Mouse (Mus musculus) brain, embryonic 14.5 days (tissue): ENCODE results near the gene Bcas3. TPM values are rescaled to one million over a fixed set of nuclear protein-coding genes. Genes with fewer than 3 reads are reported as not detected.

Experiments
- DNase-seq: peaks from one replicate; pipeline ENCODE4 v3.0.0-alpha.2; 2011; ENCODE audit warnings: low read depth
- CTCF ChIP-seq: fragments of 200-500 bp; IDR thresholded peaks from 2 replicates; pipeline ENCODE4 v1.5.1; 2012; ENCODE audit warnings: inconsistent platforms, mild to moderate bottlenecking, moderate library complexity, borderline replicate concordance; ENCODE audit not compliant: insufficient read depth, insufficient read length; ENCODE audit errors: extremely low read depth
- POLR2A ChIP-seq: fragments of 200-500 bp; IDR thresholded peaks from 2 replicates; pipeline ENCODE4 v1.6.1; 2012; ENCODE audit warnings: mild to moderate bottlenecking, inconsistent platforms, borderline replicate concordance; ENCODE audit not compliant: poor library complexity, insufficient read depth, insufficient read length, severe bottlenecking; ENCODE audit errors: extremely low read depth
- polyA plus RNA-seq: library from polyadenylated mRNA; depleted of rRNA; stranded (reverse); fragments of >200 nt; gene quantifications from 2 replicates; pipeline ENCODE4 v1.2.3, GENCODE M21; 2012

The Bcas3 gene
- polyA plus RNA-seq, 1 experiment: 26.2 TPM

DNA sequence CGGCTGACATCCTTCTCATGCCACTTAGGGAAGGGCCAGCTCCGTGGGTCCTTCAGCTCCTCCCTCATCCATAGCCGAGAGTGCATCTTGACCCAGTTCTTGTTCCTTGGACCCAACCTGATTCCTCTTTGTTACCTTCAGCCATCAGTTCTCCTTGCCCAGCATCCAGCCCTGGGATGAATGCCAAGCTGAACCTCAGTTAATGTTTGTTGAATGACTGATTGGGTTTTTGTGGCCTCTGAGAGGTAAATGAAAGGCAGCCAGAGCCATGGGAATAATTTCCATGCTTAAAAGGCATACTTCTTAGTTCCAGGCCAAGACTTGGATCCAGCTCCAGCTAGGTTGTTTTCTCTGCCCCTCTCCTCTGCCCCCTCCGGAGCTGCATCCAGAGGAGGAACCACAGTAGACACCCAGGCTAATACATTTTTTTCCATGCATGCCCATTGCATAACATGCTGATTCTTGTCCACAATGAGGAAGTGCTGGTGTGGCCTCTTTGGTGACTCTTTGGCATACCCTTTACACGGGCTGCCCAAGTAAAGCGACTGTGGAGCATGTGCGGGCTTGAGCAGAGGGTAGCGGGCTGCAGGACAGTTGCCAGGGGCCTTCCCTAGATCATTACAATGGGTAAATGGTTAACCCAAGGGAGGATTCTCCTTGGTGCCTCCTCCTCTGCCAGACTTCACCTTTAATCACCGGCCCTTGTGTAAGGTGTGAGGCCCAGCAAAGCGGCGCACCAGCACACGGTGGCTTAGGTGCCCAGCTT, 459.4 kb downstream of the Bcas3 start:
- no peak for TF ChIP-seq POLR2A
- no peak for TF ChIP-seq CTCF

DNA sequence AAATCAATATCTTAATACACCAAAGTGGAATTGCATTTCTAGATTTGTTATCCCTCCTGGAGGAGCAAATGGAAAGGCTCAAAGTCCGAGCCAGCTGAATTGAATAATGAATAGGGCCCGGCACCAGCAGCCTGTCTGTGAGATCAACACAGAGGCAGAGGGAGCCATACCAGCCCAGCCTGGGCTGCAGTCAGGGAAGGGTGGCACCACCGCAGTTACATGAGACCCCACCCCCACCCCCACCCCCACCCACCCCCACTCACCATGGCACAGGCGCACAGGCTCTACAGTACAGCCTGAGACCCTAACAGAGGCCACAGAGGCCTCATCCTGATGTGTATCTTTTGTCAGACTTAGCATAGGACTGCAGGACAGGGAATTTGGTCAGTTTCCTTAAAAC, 461.7 kb downstream of the Bcas3 start:
- TF ChIP-seq POLR2A (no peak), CTCF (no peak)
- DNase-seq: no peak

More for the DNA sequence above, 459.4 kb downstream of the Bcas3 start:
- no peak for DNase-seq

DNA sequence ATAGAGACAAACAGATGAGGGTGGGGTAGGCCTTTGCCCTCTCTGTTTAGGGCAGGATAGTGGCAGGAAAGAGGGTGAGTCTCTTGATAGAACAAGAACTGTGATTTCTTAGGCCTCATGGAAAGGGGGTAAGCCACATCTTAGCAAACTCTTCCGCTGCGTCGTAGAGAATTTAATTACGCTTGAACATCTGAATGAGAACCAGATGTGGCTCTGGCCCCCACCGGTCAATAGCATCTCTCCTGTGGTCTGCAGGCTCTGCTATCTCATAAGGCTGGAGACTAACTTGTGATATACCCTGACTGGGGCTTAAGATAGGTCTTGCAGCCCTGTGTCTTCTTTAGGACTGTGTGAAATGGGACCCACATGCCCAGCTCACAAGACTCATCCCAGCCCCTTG, 463.5 kb downstream of the Bcas3 start:
- TF ChIP-seq CTCF (no peak), POLR2A (no peak)
- DNase-seq: no peak

DNA sequence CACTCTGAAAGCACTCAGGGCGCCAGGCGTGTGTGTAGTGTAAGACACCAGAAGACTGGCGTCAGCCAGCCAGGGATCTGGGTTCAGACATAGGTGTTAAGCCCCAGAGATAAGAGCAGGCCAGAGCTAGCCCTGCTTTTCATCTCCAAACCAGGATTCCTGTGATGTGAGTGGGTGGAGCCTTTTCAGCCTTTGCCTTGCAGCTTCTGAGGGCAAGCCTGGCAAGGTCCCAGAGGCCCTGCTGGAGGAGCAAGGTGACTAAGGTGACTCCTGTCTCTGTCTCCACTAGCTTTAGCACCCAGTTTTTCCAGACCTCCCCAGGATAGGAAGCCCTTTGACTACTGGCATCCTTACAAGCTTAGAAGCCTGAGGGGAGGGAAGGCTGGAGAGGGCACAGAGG, 465.4 kb downstream of the Bcas3 start:
- no peak for DNase-seq
- TF ChIP-seq POLR2A (no peak), CTCF (no peak)

DNA sequence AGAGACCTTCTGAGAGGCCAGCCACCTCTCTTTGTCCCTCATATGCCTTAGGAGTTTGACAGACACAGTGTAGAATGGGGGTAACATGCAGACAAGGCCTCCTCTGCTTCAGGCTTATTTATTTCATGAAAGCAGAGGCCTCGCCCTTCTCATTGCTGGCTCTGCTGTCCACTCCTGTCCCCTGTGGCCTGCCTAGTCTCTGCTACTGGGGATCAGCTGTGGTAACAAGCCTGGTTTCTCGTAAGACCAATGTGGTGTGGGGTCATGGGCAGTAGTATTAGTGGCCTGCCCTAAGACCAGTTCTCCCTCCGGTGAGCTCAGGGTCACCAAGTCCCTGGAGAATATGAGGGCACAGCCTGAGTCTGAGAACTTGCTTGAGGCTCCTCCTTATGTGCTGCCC, 468.0 kb downstream of the Bcas3 start:
- no peak for DNase-seq
- TF ChIP-seq POLR2A: no peak
- TF ChIP-seq CTCF: no peak

DNA sequence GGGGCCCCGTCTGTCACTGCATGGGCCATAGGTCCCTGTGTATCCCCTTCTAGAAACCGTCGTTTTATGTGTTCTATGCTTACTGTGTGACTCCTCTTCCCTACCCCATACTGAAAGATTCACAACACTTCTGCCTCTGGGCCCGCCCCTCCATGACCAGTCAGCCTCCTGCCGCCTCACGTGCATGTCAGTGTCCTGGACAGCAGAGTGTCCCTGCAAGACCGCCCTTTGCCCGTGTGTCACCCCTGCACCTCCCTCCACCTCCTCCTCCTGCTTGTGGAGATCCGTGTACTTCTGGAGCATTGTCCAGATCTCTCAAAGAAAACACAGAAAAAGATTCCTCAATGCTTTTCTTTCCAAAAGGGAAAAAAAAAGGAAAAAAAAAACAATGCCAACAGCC, 468.7 kb downstream of the Bcas3 start:
- TF ChIP-seq CTCF: no peak
- no peak for TF ChIP-seq POLR2A
- DNase-seq: no peak

DNA sequence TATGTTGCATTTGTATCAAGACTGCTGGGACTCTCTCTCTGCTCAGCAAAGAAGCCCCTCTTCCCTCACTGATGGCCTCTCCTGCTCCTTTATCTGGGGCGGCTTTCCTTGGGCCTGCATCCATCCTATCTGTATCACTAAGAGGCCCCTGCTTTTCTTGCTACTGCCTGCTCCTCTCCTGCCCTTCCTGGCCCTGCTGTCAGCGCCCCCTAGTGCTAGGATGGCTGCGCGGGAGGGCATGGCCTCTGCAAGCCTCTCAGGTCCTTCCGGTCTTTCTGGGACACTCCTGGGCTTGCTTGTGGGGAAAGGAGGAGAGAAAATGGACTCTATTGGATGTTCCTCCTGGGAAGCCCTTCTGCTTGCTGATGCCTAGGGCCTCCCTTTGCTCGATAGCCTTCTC, 470.2 kb downstream of the Bcas3 start:
- peak; percentile 75 for DNase-seq
- TF ChIP-seq POLR2A (no peak), CTCF (peak; percentile 76; the same call in 1 of the 2 replicates)

DNA sequence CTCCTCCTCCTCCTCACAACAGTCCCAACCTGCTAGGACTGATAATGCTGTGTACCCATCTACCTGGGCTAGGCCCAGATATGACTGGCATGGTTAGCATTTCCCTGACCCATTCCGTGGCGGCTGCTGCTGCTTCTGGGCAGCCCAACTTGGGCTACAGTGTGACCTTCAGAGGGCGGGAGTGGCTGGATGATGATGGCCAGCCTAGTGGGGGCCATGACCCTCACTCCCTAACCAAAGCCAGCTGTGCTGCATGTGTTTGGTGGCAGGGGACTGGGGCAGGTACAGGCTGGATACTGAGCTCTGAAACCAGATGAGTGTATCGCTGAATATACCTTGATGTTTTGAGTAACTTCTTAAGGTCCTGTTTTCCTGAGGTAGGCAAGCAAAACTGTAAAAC, 470.8 kb downstream of the Bcas3 start:
- no peak for DNase-seq
- TF ChIP-seq CTCF (no peak), POLR2A (no peak)

DNA sequence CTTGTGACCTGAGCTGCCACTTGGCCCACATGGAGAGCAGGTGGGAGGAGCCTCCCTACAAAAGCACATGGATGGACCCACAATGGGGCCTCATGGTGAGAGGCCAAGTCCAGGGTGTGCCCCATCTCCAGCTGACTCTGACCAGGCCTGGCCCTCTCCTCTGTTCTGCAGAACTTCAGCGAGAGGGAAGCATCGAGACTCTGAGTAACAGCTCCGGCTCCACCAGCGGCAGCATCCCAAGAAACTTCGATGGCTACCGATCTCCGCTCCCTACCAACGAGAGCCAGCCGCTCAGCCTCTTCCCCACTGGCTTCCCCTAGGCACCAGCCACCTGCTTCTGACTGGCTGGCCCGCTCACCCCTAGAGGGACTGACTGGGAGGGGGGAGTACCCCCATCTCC, 472.1 kb downstream of the Bcas3 start:
- no peak for DNase-seq
- TF ChIP-seq CTCF: no peak
- TF ChIP-seq POLR2A: no peak

DNA sequence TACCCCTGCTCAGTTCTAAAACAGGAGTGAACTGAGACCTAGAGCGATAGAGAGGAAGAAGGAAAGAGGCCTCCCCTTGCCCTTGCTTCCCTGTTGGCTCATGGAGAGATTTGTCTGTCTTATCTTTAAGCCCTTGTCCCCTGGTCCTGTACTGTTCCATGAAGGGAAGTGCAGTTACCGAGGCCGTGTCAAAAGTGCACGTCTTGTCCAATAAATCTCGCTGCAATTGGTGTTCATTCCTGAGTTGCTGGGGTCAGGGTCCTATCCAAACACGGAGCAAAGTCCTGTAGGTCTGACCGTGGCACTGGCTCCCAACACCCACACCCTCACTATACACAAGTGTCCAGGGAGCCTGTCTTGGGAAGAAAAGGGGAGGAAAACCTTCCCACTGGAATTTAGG, 472.9 kb downstream of the Bcas3 start:
- TF ChIP-seq CTCF: no peak
- no peak for TF ChIP-seq POLR2A
- no peak for DNase-seq

DNA sequence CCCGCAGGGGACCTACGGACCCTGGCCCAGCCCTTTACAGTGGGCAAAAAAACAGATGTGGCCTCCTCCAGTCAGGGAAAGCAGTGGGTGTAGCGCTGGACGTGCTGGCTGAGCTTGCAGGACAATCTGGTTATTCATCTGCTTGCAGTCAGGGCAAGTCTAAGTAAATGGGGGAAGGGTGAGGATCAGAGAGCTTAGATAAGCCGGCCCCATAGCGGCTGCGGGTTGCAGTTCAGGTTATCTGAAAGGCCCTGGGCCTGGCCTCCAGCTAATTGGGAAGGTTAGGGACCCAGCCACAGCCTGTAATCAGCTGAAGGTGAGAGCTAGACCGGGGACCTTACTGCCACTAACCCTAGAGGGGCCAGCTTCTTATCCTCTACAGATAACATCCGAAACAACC, 474.4 kb downstream of the Bcas3 start:
- TF ChIP-seq CTCF (no peak), POLR2A (no peak)

DNA sequence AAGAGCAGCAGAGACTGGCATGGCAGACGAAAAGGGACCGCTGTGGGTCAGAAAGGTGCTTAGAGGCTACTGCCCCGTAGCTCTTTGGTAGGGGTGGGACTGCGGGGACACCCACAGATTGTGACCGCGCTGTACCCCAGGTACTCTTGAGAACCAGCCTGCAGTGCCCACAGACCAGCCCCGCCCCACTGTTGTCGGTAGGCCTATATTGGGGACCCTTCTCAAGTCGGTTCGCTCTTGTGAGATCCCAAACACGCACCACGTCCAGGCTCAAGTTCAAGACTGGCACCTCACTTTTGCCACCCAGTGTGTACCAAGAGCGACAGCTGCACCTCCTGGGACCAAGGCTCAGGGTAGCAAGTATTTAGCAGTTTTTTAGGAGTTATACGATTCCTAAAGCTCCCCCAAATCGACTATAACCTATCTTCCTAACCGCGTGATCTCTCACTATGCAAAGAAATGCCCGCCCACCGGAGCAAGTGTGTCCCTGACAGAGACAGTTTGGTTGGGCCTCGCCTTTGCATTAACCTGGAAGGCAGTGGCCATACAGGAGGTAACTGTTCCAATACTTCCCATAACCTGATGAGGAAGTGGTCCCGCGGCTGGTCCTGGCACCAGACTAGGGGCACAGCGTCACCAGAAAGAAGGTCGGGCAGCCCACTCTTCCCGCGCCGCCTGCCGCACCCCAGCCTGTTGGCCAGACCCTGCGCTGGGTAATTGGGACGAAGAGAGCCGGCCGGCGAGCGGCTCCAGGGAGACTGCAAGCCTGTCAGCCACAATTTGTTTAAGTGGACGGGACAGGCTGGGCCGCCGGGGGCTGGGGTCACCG, 475.9 kb downstream of the Bcas3 start:
- no peak for TF ChIP-seq CTCF
- TF ChIP-seq POLR2A: no peak
- DNase-seq: no peak

More for the DNA sequence above, 474.4 kb downstream of the Bcas3 start:
- DNase-seq: no peak
